Mouse (Mus musculus) gastrocnemius, adult 2 months (tissue): ENCODE data around the gene Birc6. TPM values are rescaled to one million over a fixed set of nuclear protein-coding genes. Genes with fewer than 3 reads are reported as not detected.
"Not testable (repeated sequence)": the region's sequence is repeated elsewhere in the genome, so short reads cannot be mapped to it uniquely, and the experiment has no call there.

Experiments
- DNase-seq: peaks from one replicate; pipeline ENCODE4 v3.0.0; 2022
- H3K27ac ChIP-seq: fragments of 200-600 bp; 2 replicates; pipeline ENCODE4 v1.8.1; 2022; ENCODE audit warnings: mild to moderate bottlenecking
- H3K4me3 ChIP-seq: fragments of 200-600 bp; 2 replicates; pipeline ENCODE4 v1.8.1; 2022; ENCODE audit warnings: mild to moderate bottlenecking, moderate library complexity
- CTCF ChIP-seq: fragments of 200-600 bp; IDR thresholded peaks from 2 replicates; pipeline ENCODE4 v1.8.1; 2022; ENCODE audit warnings: antibody characterized with exemption, mild to moderate bottlenecking, moderate library complexity
- intact Hi-C: fragments of 180-260 bp; cut with DNase I; formaldehyde crosslinking; loops from one replicate; pipeline ENCODE4 v1.15.1; 2025
- total RNA-seq, 2 experiments: library from RNA; stranded (reverse); gene quantifications; 2 replicates each; pipeline ENCODE4 v1.2.3; 2021

The Birc6 gene
- total RNA-seq, 2 experiments from 2014 or later = 61.3 to 62.4 TPM

DNA sequence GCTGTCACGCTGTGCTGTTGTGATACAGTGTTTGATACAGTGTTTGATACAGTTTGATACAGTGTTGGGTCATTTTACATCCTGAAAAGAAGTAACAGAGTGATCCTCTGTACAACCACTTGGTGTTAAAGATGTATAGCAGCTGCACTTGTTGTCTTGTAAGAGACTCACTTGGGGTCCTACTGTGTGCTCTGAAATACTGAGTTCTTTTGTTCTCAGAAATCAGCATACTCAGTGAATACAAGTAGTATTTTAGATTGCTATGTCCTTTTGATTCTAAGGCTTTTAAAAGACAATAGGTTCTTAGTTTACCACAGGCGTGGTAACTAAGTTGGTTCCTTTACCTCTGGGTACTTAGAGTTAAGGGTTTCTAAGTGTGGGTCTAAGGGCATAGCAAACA, 160.5 kb downstream of the Birc6 start:
- intact Hi-C loops = no loop called here
- H3K4me3 ChIP-seq = no peak overlapping the region
- TF ChIP-seq CTCF = no peak
- no peak overlapping the region for H3K27ac ChIP-seq
- no peak for DNase-seq

DNA sequence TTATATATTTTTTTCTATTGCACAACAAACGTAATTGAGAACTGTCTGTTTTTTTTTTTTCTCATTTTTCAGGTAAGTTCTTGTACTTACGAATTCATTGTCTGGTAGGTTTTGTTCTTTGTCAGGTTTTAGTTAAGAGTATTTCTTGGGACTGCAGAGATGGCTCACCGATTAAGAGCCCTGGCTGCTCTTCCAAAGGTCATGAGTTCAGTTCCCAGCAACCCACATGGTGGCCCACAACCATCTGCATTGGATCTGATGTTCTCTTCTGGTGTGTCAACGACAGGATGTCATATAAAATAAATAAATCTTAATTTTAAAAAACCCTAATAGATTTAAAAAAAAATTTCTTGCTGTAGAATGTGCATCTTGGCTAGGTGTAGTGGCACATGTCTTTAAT, 161.3 kb downstream of the Birc6 start:
- no peak overlapping the region for H3K27ac ChIP-seq
- intact Hi-C loops = no loop called here
- H3K4me3 ChIP-seq = no peak overlapping the region
- DNase-seq = no peak
- TF ChIP-seq CTCF = no peak

DNA sequence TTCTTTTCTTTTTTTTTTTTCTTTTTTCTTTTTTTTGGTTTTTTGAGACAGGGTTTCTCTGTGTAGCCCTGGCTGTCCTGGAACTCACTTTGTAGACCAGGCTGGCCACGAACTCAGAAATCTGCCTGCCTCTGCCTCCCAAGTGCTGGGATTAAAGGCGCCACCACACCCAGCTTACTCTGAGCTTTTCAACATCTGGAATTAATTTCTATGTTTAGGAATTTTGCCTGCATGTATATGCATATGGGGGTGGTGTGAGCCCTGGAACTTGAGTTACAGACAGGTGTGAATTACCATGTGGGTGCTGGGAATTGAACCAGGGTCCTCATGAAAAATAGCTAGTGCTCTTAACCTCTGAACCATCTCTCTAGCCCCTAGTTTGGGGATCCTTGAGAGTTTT, 173.6 kb downstream of the Birc6 start:
- DNase-seq, H3K27ac ChIP-seq, intact Hi-C loops, H3K4me3 ChIP-seq: not testable (repeated sequence)

DNA sequence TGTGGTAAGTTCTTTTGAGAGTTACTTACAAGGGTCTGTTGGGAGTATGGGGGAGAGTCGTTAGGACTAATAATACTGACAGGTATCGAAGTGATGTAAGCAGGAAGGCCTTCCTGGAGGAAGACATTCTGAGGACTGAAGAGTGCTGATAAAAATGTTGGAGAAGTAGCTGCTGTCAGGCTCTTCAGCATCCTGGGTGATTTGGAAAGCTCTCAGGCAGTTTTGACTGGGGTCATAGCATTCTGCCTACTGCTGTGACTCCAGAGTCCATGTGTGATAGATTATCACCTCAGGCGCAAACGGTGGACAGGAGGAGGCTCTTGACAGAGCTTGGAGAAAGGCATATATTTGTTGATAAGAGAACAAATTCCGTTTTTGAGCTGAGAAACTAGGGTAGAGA, 177.4 kb downstream of the Birc6 start:
- no peak for TF ChIP-seq CTCF
- intact Hi-C loops = no loop called here
- no peak overlapping the region for H3K4me3 ChIP-seq
- DNase-seq = no peak
- no peak overlapping the region for H3K27ac ChIP-seq

DNA sequence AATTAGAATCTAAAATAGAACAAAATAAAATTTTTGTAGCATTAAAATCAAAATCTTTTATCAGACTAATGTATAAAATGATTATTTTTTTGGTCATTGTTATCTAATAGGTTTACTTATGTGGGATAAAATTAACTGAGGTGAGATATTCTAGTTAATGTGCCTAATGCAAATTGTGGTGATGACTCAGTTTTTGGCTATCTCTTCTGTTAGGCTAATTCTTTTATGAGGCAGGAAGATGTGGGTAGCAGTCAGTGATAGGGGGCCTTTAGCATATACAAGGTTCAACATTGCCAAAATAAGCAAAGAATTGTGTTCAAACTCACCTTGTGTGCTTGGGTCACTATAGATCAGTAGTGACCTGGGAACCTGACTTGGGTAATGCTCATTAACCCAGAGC, 178.5 kb downstream of the Birc6 start:
- DNase-seq = no peak
- H3K27ac ChIP-seq = no peak overlapping the region
- intact Hi-C loops = no loop called here
- H3K4me3 ChIP-seq = no peak overlapping the region
- TF ChIP-seq CTCF = no peak

DNA sequence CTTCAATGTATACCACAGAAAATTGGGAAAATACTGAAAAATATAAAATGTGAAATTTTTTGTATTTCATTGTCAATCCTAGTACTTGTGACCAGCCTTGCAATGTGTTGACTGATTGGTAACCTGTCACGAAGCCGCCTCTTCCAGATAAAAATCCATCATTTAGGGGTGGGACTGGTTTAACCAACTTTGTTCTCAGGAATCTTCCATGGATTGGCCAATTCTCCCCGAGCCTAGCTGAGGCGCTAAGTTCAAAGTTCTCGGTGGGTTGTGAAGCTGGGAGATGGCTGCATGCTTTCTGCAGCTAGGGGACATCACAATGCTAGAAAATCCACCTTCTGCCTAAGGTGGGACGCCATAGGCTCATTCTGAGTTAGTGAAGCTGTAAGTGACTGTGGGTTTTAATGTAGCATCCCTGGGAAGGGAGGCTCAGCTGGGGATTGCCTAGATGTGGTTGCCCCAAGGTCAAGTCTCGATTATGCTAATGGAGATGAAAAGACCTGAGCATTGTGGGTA, 179.6 kb downstream of the Birc6 start:
- Histone ChIP-seq H3K4me3 (no peak overlapping the region), H3K27ac (no peak overlapping the region)
- no peak for TF ChIP-seq CTCF
- no peak for DNase-seq
- intact Hi-C loops = no loop called here

DNA sequence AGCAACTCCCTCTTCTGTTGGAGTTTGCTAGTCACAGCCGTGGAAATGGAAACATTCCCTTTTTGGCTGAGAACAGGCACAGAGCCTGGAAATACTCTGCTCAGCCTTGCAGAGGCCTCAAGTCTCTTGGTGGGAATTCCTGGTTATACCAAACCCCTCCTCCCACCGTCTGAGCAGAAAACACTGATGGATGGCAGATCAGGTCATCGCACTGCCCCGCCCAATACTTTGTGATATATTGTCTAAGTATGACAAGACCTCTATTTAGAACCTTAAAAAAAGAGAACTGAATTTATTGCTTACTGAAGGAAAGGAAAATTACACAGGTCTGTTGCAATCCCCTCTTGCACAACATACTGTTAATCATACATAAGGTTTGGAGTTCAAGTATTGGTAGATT, 182.6 kb downstream of the Birc6 start:
- no peak overlapping the region for H3K27ac ChIP-seq
- intact Hi-C loops = no loop called here
- no peak for TF ChIP-seq CTCF
- no peak for DNase-seq
- H3K4me3 ChIP-seq = no peak overlapping the region

DNA sequence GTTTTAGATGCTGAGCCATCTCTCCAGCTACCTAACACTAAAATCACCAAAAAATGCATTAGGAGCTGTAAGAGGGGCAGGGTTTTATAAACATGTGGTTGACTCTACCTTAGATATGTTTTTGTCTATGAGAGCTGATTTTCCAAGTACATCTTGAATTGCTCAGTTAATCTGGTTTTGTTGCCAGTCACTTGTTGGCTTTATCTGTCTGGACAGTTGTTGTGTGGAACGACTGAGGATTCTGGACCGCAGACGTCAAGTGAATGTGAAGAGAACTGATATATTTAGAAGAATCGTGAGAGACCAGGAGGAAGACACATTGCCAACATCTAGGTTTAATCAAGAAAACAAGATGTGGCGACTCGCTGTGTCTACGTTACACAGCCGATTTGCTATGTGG, 183.5 kb downstream of the Birc6 start:
- Histone ChIP-seq H3K4me3 (no peak overlapping the region), H3K27ac (no peak overlapping the region)
- intact Hi-C loops = no loop called here

DNA sequence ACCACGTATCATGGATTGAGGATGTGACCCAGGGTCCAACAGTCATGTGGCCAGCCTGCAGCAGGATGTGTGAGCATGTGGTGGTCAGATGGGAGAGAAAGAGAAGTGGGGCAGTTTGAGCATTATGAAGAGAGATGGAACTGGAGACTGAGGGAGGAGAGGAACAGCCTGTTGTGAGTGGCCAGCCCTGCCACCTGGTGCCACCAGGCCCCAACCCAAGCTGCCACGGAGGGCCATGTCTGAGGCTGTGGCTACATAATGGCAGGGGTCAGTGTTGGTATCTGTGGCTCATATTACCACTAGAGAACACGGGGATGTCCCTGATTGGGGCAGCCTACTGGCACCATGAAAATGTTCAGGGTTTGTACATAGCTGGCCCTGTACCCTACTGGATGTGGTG, 187.0 kb downstream of the Birc6 start:
- no peak for TF ChIP-seq CTCF
- intact Hi-C loops = no loop called here

More for the DNA sequence above, 183.5 kb downstream of the Birc6 start:
- no peak for DNase-seq
- no peak for TF ChIP-seq CTCF

DNA sequence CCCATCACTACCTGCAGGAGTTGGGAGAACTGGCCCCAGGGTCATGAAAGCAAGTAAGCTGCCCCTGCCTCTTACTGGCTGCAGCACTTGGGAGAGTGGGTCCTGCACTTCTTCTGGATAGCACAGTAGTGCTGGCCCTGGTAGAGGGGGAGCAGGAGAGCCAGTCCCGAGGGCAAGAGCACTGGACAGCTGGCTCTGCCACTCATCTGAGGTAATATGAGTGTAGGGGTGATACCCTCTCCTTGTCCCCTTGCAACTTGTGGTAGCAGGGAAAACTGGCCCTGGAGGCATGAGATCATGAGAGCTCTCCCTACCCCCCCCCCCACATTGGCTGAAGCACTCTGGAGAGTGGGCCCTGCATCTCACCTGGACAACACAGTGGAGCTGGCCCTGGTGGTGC, 187.6 kb downstream of the Birc6 start:
- H3K4me3 ChIP-seq = no peak overlapping the region
- no peak for DNase-seq
- intact Hi-C loops = no loop called here
- TF ChIP-seq CTCF = no peak
- H3K27ac ChIP-seq = no peak overlapping the region

More for the DNA sequence above, 187.0 kb downstream of the Birc6 start:
- Histone ChIP-seq H3K27ac (no peak overlapping the region), H3K4me3 (no peak overlapping the region)
- DNase-seq = no peak

DNA sequence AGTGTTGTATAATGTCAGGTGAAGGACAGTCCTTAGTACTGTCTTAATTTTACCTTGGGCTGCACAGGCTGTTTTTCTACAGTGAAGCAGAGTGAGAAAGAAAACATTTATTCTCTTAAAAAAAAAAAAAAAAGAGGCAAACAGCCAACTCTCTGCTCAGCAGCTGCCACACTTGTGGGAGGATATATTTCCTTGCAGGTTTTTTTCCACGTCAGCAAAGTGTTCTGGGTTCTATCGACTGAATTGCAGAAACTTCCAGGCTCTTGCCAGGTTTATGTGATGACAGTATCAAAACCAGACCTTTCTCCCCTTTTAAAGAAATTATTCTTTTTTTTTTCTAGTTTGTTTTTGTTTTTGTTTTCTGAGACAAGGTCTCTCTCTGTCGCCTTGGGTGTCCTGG, 188.5 kb downstream of the Birc6 start:
- Histone ChIP-seq H3K27ac (no peak overlapping the region), H3K4me3 (peak overlapping the region; percentile 80)
- no peak for TF ChIP-seq CTCF
- intact Hi-C loops = no loop called here
- DNase-seq = no peak

DNA sequence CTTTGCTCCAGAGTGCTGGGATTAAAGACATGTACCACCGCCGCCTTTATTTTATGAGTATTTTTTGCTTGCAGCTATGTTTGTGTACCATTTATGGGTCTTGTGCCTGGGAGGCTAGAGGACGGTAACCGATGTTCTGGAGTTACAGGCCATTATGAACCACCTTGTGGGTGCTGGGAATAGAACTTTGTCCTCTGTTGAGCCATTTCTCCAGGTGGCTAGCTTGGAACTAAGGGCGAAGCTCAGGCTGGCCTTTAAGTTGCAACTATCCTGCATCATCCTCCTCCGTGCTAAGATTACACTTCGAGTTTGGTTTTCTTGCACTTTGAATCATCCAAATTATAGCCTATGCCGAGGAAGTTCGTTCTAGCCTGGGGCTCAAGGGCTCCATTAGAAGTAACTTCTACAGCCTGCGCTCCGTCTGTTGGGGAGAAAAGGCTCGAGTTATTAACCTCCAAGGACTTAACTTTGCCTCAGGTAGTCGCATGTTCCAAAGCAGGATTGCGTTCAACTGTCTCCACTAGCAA, 189.1 kb downstream of the Birc6 start:
- intact Hi-C loops = no loop called here
- TF ChIP-seq CTCF = no peak
- no peak for DNase-seq
- Histone ChIP-seq H3K4me3 (peak overlapping the region; percentile 80), H3K27ac (peak overlapping the region; percentile 86)

DNA sequence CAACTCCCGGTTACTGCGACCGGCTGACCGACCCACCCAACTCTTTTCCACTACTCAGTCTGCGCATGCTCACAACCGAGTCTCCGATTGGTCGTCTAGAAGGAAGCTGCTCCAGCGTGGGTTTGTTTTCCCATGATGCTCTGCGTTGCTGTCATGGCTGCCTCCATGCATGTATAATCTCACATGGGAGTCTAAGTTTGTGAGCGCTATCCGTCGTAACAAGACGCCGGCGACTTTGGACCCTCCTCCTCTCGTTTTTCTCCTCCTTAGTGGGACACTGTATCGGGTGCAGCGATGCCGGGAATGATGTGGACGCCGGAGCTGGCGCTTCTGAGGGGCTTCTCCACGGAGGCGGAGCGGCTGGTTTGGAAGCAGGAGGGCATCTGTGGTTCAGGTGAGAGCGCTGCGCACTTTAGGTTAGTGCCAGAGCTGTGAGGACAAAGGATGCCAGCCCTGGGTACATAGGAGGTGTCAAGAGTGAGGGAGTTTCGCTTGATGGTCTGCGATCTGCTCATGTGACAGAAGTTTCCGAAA, 189.6 kb downstream of the Birc6 start, which contains the start of gene Ttc27:
TSS of gene Ttc27 (plus strand) at position 115 of the 534 bp plus-strand sequence.
- peak; percentile 98 for DNase-seq
- intact Hi-C loops = no loop called here
- no peak for TF ChIP-seq CTCF
- Histone ChIP-seq H3K27ac (peak within 1 kb of the TSS; percentile 86), H3K4me3 (peak within 1 kb of the TSS; percentile 80)

DNA sequence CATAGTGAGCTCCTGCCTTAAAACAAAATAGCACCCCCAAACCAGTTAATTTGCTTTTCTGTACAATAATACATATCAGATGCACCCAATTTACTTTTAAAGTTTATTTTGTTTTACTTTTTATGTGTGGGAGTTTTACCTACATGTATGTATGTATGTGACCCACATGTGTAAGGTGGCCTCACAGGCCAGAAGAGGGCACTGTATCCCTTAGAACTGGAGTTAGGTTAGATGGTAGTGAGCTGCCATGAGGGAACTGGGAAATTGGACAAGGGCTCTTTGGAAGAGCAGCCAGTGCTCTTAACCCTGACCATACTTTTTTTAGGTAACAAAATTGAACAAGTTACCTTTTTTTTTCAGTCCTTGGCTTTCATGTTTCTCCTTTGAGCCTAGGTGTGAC, 204.8 kb downstream of the Birc6 start:
- H3K27ac ChIP-seq = no peak overlapping the region
- DNase-seq = no peak
- peak; percentile 42 for TF ChIP-seq CTCF
- no peak overlapping the region for H3K4me3 ChIP-seq
- intact Hi-C loops = no loop called here
